Mouse (Mus musculus): Measurements from ENCODE around the gene Dnal1.

DNA sequence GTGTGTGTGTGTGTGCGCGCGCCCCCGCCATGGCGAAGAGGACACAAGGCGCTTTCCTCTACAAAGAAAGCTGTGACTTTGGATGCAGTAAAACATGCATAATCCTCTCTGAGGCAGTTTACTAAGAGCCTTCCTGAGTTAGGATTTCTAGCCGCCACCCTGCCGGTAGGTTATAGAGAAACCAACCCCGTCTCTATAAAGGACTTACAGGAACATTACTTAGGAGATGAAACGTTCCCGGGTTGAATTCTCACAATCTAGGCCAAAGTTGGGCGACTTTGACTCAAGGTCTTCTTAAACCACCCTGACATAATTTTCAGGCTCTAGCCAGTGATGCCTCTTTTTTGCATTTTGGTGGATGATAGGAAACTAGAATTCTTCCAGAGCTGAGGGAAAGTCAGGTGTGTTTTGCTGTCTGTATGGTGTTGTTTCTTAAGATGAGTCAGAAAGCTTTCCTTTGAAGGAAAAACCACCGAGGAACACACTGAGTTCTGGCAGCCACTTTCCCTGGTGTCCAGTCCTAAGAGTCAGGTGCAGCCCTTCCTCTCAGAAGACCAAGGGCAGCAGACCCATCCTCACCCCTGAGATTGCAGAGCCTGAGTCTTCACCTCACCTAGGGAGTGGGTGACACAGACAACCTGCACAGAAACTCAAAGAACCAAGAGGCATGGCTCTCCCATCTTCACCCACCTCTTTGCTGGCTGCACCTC, 80.4 kb downstream of the Dnal1 start:
- TF ChIP-seq CTCF (IDR thresholded peaks at IDR 0.05; ENCODE audit: insufficient read depth, low read length) (no peak), POLR2A (IDR thresholded peaks at IDR 0.05; ENCODE audit: borderline replicate concordance, extremely low read depth, low read depth, low read length) (no peak)

All from lung, adult 2 months (tissue).